Mouse (Mus musculus): ENCODE measurements around the gene Gm20388.

GRCm38 (mm10) chr8:122338852-122339251, 2428.2 kb downstream of the Gm20388 start:
- TF ChIP-seq CTCF (IDR thresholded peaks at IDR 0.05; ENCODE audit: control insufficient read depth, insufficient read depth, low read length) (no peak), POLR2A (IDR thresholded peaks at IDR 0.05; ENCODE audit: borderline replicate concordance, control insufficient read depth, low read depth, low read length) (no peak)

Measured in bone marrow, adult 2 months (tissue).